Mouse (Mus musculus) ES-E14 (cell line): ENCODE data around the gene Rcsd1. TPM values are rescaled to one million over a fixed set of nuclear protein-coding genes. Genes with fewer than 3 reads are reported as not detected.

Source experiments
- DNase-seq: peaks from one replicate; pipeline ENCODE4 v3.0.0-alpha.2; 2013; ENCODE audit warnings: low read depth, low spot score
- H3K27ac ChIP-seq: 2 replicates; pipeline ENCODE4 v1.5.1; 2012; ENCODE audit warnings: low read depth, mild to moderate bottlenecking, low read length, moderate library complexity, mixed read lengths; ENCODE audit not compliant: poor library complexity, insufficient read depth, severe bottlenecking
- H3K36me3 ChIP-seq: 2 replicates; pipeline ENCODE4 v1.6.1; 2012; ENCODE audit warnings: mild to moderate bottlenecking, low read length, moderate library complexity, mixed read lengths; ENCODE audit not compliant: control insufficient read depth, poor library complexity, insufficient read depth, severe bottlenecking
- H3K4me1 ChIP-seq, 2 experiments: fragments of 150-350 bp in 1 of 2; sonication (generic) in 1 of 2; 2 replicates each; pipeline ENCODE4 v1.6.1; 2012; ENCODE audit warnings: low read length in 2 of 2, mild to moderate bottlenecking in 1 of 2, mixed read lengths in 1 of 2; ENCODE audit not compliant: control insufficient read depth in 2 of 2, insufficient read depth in 2 of 2, poor library complexity in 1 of 2
- H3K4me3 ChIP-seq, 2 experiments: fragments of 150-350 bp in 1 of 2; sonication (generic) in 1 of 2; 2 replicates each; pipeline ENCODE4 v1.5.1; 2012; ENCODE audit warnings: low read length in 2 of 2, low read depth in 1 of 2, mild to moderate bottlenecking in 1 of 2, mixed read lengths in 1 of 2; ENCODE audit not compliant: insufficient read depth in 1 of 2, poor library complexity in 1 of 2, severe bottlenecking in 1 of 2
- H3K9ac ChIP-seq: 2 replicates; pipeline ENCODE4 v1.6.1; 2012; ENCODE audit warnings: low read depth, mild to moderate bottlenecking, low read length, mixed read lengths; ENCODE audit not compliant: poor library complexity, insufficient read depth, severe bottlenecking
- H3K9me3 ChIP-seq: fragments of 150-350 bp; sonication (generic); 2 replicates; pipeline ENCODE4 v1.6.1; 2012; ENCODE audit warnings: low read depth, mild to moderate bottlenecking, low read length; ENCODE audit not compliant: control insufficient read depth, insufficient read depth
- CHD2 ChIP-seq: IDR thresholded peaks from 2 replicates; pipeline ENCODE4 v1.6.1; 2014; ENCODE audit warnings: mild to moderate bottlenecking, low read depth, low read length, inconsistent platforms
- HCFC1 ChIP-seq: IDR thresholded peaks from 2 replicates; pipeline ENCODE4 v1.6.1; 2012; ENCODE audit warnings: low read length, inconsistent platforms, borderline replicate concordance; ENCODE audit not compliant: insufficient read depth
- MAFK ChIP-seq: IDR thresholded peaks from 2 replicates; pipeline ENCODE4 v1.6.1; 2014; ENCODE audit warnings: mild to moderate bottlenecking, low read depth, low read length, inconsistent platforms; ENCODE audit not compliant: insufficient read depth
- ZC3H11A ChIP-seq: IDR thresholded peaks from 2 replicates; pipeline ENCODE4 v1.6.1; 2012; ENCODE audit warnings: low read depth, mild to moderate bottlenecking, inconsistent platforms, low read length, borderline replicate concordance
- ZNF384 ChIP-seq: IDR thresholded peaks from 2 replicates; pipeline ENCODE4 v1.6.1; 2012; ENCODE audit warnings: low read depth, low read length, inconsistent platforms
- in situ Hi-C, 2 experiments: fragments of 600-800 bp; cut with MboI; formaldehyde crosslinking; loops; one replicate each; pipeline ENCODE4 v1.15.1; 2025; ENCODE audit warnings: low sequenced_read_pairs in 2 of 2, inconsistent platforms in 1 of 2; ENCODE audit not compliant: unreplicated experiment in 2 of 2
- total RNA-seq: library from RNA; depleted of rRNA; stranded (reverse); fragments of 300-350 nt; gene quantifications from 2 replicates; pipeline ENCODE4 v1.2.3, GENCODE M21; 2012

Rcsd1 gene
- total RNA-seq, 1 experiment: 5.4 TPM

DNA sequence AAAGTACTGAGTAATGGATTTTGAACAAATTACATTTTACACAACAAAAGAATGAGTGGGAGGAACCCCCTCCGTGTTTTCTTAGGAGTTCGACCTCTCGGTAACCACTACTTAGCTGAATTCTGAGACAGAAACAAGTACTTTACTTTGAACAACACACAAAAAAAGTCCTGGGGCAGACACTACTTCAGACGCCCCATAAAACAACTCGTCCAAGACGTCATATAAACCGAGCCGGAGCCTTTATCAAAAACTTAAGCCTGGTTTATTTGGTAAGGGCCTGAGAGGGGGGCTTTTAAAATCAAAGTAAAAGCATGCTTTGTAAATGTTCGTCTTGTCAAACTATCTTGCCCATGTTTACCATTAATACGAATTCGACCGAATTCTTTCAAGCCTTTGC, 76.2 kb downstream of the Rcsd1 start:
- DNase-seq: no peak
- no peak for TF ChIP-seq ZNF384
- peak overlapping the region; percentile 90 to 95 for H3K4me3 ChIP-seq
- peaks cover 3 to 13% of the 10 kb centered on the region in 2 experiments for H3K4me1 ChIP-seq
- no peaks in the 10 kb centered on the region for H3K9me3 ChIP-seq
- no peak overlapping the region for H3K9ac ChIP-seq
- H3K36me3 ChIP-seq: no peaks in the 10 kb centered on the region
- no peak overlapping the region for H3K27ac ChIP-seq
- in situ Hi-C loops: no loop called here

- no peak overlapping the region for H3K27ac ChIP-seq
- no peak overlapping the region for H3K9ac ChIP-seq
- H3K4me1 ChIP-seq: peaks cover 3 to 10% of the 10 kb centered on the region in 2 experiments
- no peak for DNase-seq
- H3K4me3 ChIP-seq: no peak overlapping the region
- TF ChIP-seq ZC3H11A (no peak), CHD2 (no peak), ZNF384 (no peak), MAFK (no peak)
- H3K9me3 ChIP-seq: no peaks in the 10 kb centered on the region
- H3K36me3 ChIP-seq: no peaks in the 10 kb centered on the region
- in situ Hi-C loops: no loop called here
These were observed 78.4 kb downstream of the Rcsd1 start for GRCm38 (mm10) chr1:165631136-165631535.

- in situ Hi-C loops: no loop called here
- 0 out of 4 replicates have a peak overlapping the region, but pooled peaks have one; percentile 11 to 18 for H3K4me3 ChIP-seq
- H3K9ac ChIP-seq: peak overlapping the region; percentile 54
- H3K36me3 ChIP-seq: no peaks in the 10 kb centered on the region
- H3K4me1 ChIP-seq: peaks cover 3 to 8% of the 10 kb centered on the region in 2 experiments
- no peak overlapping the region for H3K27ac ChIP-seq
- no peaks in the 10 kb centered on the region for H3K9me3 ChIP-seq
- no peak for DNase-seq
- TF ChIP-seq MAFK (no peak), ZNF384 (no peak), HCFC1 (no peak), ZC3H11A (no peak), CHD2 (no peak)
These were observed 79.6 kb downstream of the Rcsd1 start for GRCm38 (mm10) chr1:165629975-165630374.

DNA sequence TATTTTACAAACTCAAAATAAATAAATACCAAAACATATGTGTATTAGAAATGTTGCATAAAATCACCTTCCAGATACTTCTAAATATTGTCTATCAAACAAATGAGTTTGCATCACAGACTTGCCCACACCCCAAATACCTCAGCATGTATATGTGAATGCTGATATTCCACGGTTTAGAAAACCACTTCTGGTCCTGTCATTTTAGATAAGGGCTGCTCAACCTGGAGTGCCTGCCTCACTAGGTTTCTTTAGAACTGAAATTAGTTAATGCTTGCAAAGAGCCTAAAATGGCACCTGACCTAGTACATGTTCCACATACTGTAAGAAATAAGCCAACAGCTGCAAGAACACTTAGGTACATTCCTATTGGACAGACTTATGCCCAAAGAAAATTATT, 81.0 kb downstream of the Rcsd1 start:
- no peaks in the 10 kb centered on the region for H3K36me3 ChIP-seq
- no peak overlapping the region for H3K9ac ChIP-seq
- peaks cover 3 to 8% of the 10 kb centered on the region in 2 experiments for H3K4me1 ChIP-seq
- DNase-seq: no peak
- TF ChIP-seq ZNF384 (no peak), MAFK (no peak), CHD2 (no peak), HCFC1 (no peak), ZC3H11A (no peak)
- no peak overlapping the region for H3K27ac ChIP-seq
- H3K4me3 ChIP-seq: no peak overlapping the region
- H3K9me3 ChIP-seq: no peaks in the 10 kb centered on the region
- in situ Hi-C loops: no loop called here

- Histone ChIP-seq H3K4me3 (no peak overlapping the region), H3K9me3 (no peaks in the 10 kb centered on the region), H3K27ac (no peak overlapping the region), H3K4me1 (peaks cover 3 to 6% of the 10 kb centered on the region in 2 experiments; a peak in 2 of 4 replicates), H3K9ac (no peak overlapping the region), H3K36me3 (peaks cover 3% of the 10 kb centered on the region; the same call in 1 of the 2 replicates)
- no peak for TF ChIP-seq HCFC1
- TF ChIP-seq ZNF384: no peak
- TF ChIP-seq ZC3H11A: no peak
- TF ChIP-seq MAFK: no peak
- no peak for TF ChIP-seq CHD2
- no peak for DNase-seq
- in situ Hi-C loops: no loop called here
These were observed 83.7 kb downstream of the Rcsd1 start for GRCm38 (mm10) chr1:165625896-165626295.
